ENCODE assay signal across 8 mouse cellular contexts in the genomic region with DNA sequence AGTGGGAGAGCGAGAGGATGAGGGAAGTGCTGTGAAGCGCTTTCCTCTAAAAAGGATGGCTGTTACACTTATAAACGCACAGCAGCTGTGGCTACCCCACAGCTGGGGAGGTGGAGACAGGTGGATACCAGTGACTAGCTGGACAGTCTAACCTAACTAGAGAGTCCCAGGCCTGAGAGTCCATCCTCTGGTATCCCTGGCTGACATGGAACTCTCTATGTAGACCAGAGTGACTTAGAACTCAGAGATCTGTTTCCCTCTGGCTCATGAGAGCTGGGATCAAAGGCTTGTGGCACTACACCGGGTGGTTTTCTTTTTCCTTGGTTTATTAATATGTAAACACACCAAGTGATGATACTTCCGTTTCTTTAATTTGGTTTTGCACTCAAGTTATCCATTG. TPM values are rescaled to one million over a fixed set of nuclear protein-coding genes. Genes with fewer than 3 reads are reported as not detected.
A peak's percentile ranks its signal among the peaks of the same experiment; 100 is the strongest.
DNase-seq lines count a peak whose midpoint lies in the region; ATAC-seq and TF ChIP-seq lines count a peak whose summit lies in the region.

No protein-coding gene starts in this region.

- TF ChIP-seq POLR2A in bone marrow, adult 2 months (IDR thresholded peaks at IDR 0.05; ENCODE audit: borderline replicate concordance, control insufficient read depth, low read depth, low read length), result no peak

- TF ChIP-seq CTCF in bone marrow, adult 2 months (IDR thresholded peaks at IDR 0.05; ENCODE audit: control insufficient read depth, insufficient read depth, low read length), result no peak

- no peak for DNase-seq in kidney, adult 9 months
- DNase-seq in liver, embryonic 13.5 days, result no peak
- no peak for DNase-seq in urinary bladder, adult 2 months (ENCODE audit: low spot score)
- no peak for DNase-seq in spleen, adult 12 weeks (ENCODE audit: low spot score)
- no peak for DNase-seq in spleen, adult 18-20 months

- H3K9me3 ChIP-seq in kidney, embryonic 16.5 days (ENCODE audit: low read length), result no peaks in the 10 kb centered on the region
- H3K9me3 ChIP-seq in forebrain, embryonic 16.5 days (ENCODE audit: control insufficient read depth, low read length), result no peaks in the 10 kb centered on the region
- H3K9me3 ChIP-seq in liver, embryonic 13.5 days (replicated peaks), result no peaks in the 10 kb centered on the region; the same call in 1 of the 2 replicates

- peak overlapping the region; percentile 55 for H3K4me3 ChIP-seq in kidney, embryonic 16.5 days (ENCODE audit: low read length)
- H3K4me3 ChIP-seq in bone marrow, adult 2 months (replicated peaks; ENCODE audit: control insufficient read depth, low read depth, low read length), result peak overlapping the region; percentile 92
- H3K4me3 ChIP-seq in forebrain, embryonic 16.5 days (replicated peaks; ENCODE audit: low read length), result peak overlapping the region; percentile 50
- H3K4me3 ChIP-seq in liver, embryonic 13.5 days (replicated peaks), result peak overlapping the region; percentile 71

- H3K4me2 ChIP-seq in kidney, embryonic 16.5 days (replicated peaks; ENCODE audit: low read depth, low read length), result peak overlapping the region; percentile 73
- H3K4me2 ChIP-seq in forebrain, embryonic 16.5 days (ENCODE audit: low read length), result peak overlapping the region; percentile 56
- peak overlapping the region; percentile 80 for H3K4me2 ChIP-seq in liver, embryonic 13.5 days

- ATAC-seq in kidney, embryonic 16.5 days (ENCODE audit: low FRiP score, low TSS enrichment), result peak; percentile 24
- peak; percentile 25; the same call in 1 of the 2 replicates for ATAC-seq in forebrain, embryonic 16.5 days
- no peak for ATAC-seq in liver, embryonic 13.5 days (ENCODE audit: low read depth)

- H3K4me1 ChIP-seq in kidney, embryonic 16.5 days (ENCODE audit: insufficient read depth, low read length), result peaks cover 10% of the 10 kb centered on the region
- no peaks in the 10 kb centered on the region for H3K4me1 ChIP-seq in bone marrow, adult 2 months (ENCODE audit: control insufficient read depth, insufficient read depth, low read length)
- H3K4me1 ChIP-seq in forebrain, embryonic 16.5 days (replicated peaks; ENCODE audit: control insufficient read depth, insufficient read depth, low read length), result peaks cover 17% of the 10 kb centered on the region
- peaks cover 16% of the 10 kb centered on the region for H3K4me1 ChIP-seq in liver, embryonic 13.5 days (replicated peaks)

- peak overlapping the region; percentile 41; the same call in 1 of the 2 replicates for H3K9ac ChIP-seq in kidney, embryonic 16.5 days (replicated peaks; ENCODE audit: low read length)
- peak overlapping the region; percentile 28 for H3K9ac ChIP-seq in forebrain, embryonic 16.5 days (replicated peaks; ENCODE audit: low read depth, low read length)
- no peak overlapping the region for H3K9ac ChIP-seq in liver, embryonic 13.5 days

- 38% methylated on average over 5 of the region's 5 CpGs for WGBS in kidney, embryonic 16.5 days
- 40% methylated on average over 5 of the region's 5 CpGs for WGBS in bone marrow, adult 2 months
- 34% methylated on average over 5 of the region's 5 CpGs for WGBS in forebrain, embryonic 16.5 days
- WGBS in liver, embryonic 13.5 days (ENCODE audit: insufficient replicate concordance), result 45% methylated on average over 5 of the region's 5 CpGs

- H3K36me3 ChIP-seq in kidney, embryonic 16.5 days (ENCODE audit: insufficient read depth, low read length), result peaks cover 15% of the 10 kb centered on the region
- peaks cover 8% of the 10 kb centered on the region for H3K36me3 ChIP-seq in forebrain, embryonic 16.5 days (ENCODE audit: control insufficient read depth, insufficient read depth)
- peaks cover 21% of the 10 kb centered on the region for H3K36me3 ChIP-seq in liver, embryonic 13.5 days

- no peak overlapping the region for H3K27ac ChIP-seq in kidney, embryonic 16.5 days (ENCODE audit: low read length)
- H3K27ac ChIP-seq in bone marrow, adult 2 months (ENCODE audit: control insufficient read depth, insufficient read depth, low read depth, low read length, poor library complexity), result no peak overlapping the region
- H3K27ac ChIP-seq in forebrain, embryonic 16.5 days (ENCODE audit: low read length), result peak overlapping the region; percentile 73
- no peak overlapping the region for H3K27ac ChIP-seq in liver, embryonic 13.5 days

- H3K27me3 ChIP-seq in kidney, embryonic 16.5 days (ENCODE audit: insufficient read depth, low read length), result no peaks in the 10 kb centered on the region
- no peaks in the 10 kb centered on the region for H3K27me3 ChIP-seq in forebrain, embryonic 16.5 days (replicated peaks; ENCODE audit: control insufficient read depth, insufficient read depth, low read length)
- 0 out of 2 replicates have a peak, but pooled peaks cover 3% of the 10 kb centered on the region for H3K27me3 ChIP-seq in liver, embryonic 13.5 days

RNA-seq across cellular contexts. Expression of gene Cmtr2, which starts 1.7 kb away (rescaled TPM):
- 10.1 and 10.8 TPM in 2 replicates for polyA plus RNA-seq in kidney, embryonic 16.5 days (2015; fragmentation: Nextera tagmentation; extraction: Ambion mirVana)
- polyA plus RNA-seq in bone marrow, adult 2 months (2011; ENCODE audit: insufficient read depth, insufficient read length, low replicate concordance, missing spikeins), result 0.81 and 2.2 TPM in 2 replicates
- 14.6 and 14.7 TPM in 2 replicates for polyA plus RNA-seq in forebrain, embryonic 16.5 days (2015; fragmentation: Nextera tagmentation; extraction: Ambion mirVana)
- 4.4 and 5.4 TPM in 2 replicates for polyA plus RNA-seq in liver, embryonic 13.5 days (2015; fragmentation: Nextera tagmentation; extraction: Ambion mirVana)
- polyA plus RNA-seq in urinary bladder, adult 2 months (2012; rRNA removed), result 5.2 and 5.5 TPM in 2 replicates

RNA-seq across cellular contexts. Expression of gene Calb2, which starts 49.2 kb away (rescaled TPM):
- 0.36 TPM in 1 of 2 replicates, not detected in the other for polyA plus RNA-seq in kidney, embryonic 16.5 days (2015; fragmentation: Nextera tagmentation; extraction: Ambion mirVana)
- polyA plus RNA-seq in bone marrow, adult 2 months (2011; ENCODE audit: insufficient read depth, insufficient read length, low replicate concordance, missing spikeins), result 4.2 TPM in 1 of 2 replicates, not detected in the other
- polyA plus RNA-seq in forebrain, embryonic 16.5 days (2015; fragmentation: Nextera tagmentation; extraction: Ambion mirVana), result 58.7 and 93.1 TPM in 2 replicates
- polyA plus RNA-seq in liver, embryonic 13.5 days (2015; fragmentation: Nextera tagmentation; extraction: Ambion mirVana), result not detected in 2 replicates
- 0.07 and 0.11 TPM in 2 replicates for polyA plus RNA-seq in urinary bladder, adult 2 months (2012; rRNA removed)

RNA-seq across cellular contexts. Expression of gene Hydin, which starts 49.6 kb away (rescaled TPM):
- polyA plus RNA-seq in kidney, embryonic 16.5 days (2015; fragmentation: Nextera tagmentation; extraction: Ambion mirVana), result 0.05 and 0.14 TPM in 2 replicates
- polyA plus RNA-seq in bone marrow, adult 2 months (2011; ENCODE audit: insufficient read depth, insufficient read length, low replicate concordance, missing spikeins), result not detected in 2 replicates
- polyA plus RNA-seq in forebrain, embryonic 16.5 days (2015; fragmentation: Nextera tagmentation; extraction: Ambion mirVana), result 0.32 and 0.52 TPM in 2 replicates
- 0.06 TPM in 2 replicates for polyA plus RNA-seq in liver, embryonic 13.5 days (2015; fragmentation: Nextera tagmentation; extraction: Ambion mirVana)
- 0.01 and 0.07 TPM in 2 replicates for polyA plus RNA-seq in urinary bladder, adult 2 months (2012; rRNA removed)

Comparison
In these comparisons a context has a peak if more than half of its experiments do, and no peak if none do; other contexts are left out.
1. RNA of gene Calb2, which starts 49.2 kb away (polyA plus RNA-seq): 58.7 to 93.1 TPM in forebrain, embryonic 16.5 days; 4.2 TPM in bone marrow, adult 2 months, 0.36 TPM in kidney, embryonic 16.5 days, 0.07 to 0.11 TPM in urinary bladder, adult 2 months and not detected in liver, embryonic 13.5 days; every median in the first group is over 10 times any median in the second.
2. Peak in every context shown above with its lines, with median percentiles within 50 percentile points of each other: H3K4me2 ChIP-seq and H3K4me3 ChIP-seq.